1 mouse cellular context compared by ENCODE assay signal in the genomic region with DNA sequence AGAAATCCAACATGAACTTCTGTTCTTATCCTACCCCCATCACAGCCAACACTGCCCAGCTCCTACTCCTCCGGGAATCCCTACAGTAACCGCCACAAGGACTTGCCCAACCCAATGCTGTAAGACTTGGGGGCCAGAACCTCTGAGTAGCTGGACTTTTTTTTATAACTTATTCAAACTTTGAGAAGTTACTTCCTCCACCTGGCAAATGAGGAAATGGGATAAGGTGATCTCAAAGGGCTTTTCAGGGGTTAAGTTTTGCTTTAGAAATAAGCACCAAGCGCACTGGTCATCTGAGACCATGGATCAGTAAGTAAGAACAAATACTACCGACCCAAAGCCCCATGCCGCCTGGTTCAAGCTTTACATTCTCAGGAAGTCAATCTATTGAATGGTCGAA.
TF ChIP-seq lines count a peak whose summit lies in the region.

No protein-coding gene starts in this region.

TF ChIP-seq in CH12.LX, 34 proteins besides CTCF, POLR2A, EP300 and RAD21 (continued from another document):
- no peak for TF ChIP-seq ZKSCAN1 (IDR thresholded peaks at IDR 0.05; ENCODE audit: borderline replicate concordance, low read depth, low read length)
